Mouse (Mus musculus): ENCODE measurements at regions not wholly inside any gene's neighbourhood (a gene's known extent, or its start where the extent isn't known, plus 50 kb on each side); places are given as distances from the start of the nearest gene placed in this dataset.

DNA sequence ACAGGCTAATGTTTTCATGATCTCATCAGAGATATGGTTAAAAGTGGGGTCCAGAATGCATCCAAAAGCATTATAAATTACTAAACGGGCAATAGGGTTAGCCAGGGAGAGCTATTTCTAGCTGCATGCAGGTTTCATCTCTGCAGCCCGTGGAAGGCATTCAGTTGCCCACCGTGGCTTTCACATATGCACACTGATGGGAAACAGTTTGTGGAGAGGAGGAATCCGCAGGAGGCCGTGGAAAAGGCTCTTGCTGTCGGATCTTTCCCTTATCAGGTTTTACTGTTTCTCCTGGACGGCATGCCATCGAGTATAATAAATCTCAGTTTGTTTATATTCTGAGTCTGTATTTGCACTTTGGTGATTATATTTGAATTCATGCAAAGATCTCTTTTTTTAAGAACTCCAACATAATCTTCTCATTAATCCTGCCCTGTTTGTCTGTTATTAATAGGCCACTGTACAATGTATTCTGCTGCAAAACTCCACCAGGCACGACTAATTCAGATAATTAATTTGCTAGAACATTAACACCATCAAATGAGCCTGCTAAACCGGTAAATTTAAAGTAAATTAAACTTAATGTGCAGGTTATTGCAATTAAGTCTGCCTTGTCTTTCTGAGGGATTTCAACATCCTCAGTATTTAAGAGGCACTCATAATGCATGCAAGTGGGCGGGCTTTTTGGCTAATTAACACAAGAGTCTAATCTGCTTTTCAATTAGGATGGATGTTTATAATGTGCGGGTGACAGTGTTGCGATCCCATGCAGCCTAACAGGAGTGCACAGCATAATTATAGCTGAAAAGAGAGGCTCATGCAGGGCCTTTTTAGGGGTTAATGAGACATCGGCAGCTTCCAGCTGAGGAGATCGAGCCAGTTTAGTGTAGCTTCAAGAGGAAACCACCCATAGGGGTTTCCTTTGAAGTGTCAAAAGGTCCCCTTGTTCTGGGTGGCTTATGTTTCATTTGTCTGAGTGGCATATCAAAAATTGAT lies 170.2 kb downstream of the Pou4f1 start:
- TF ChIP-seq EP300 (IDR thresholded peaks at IDR 0.05; ENCODE audit: insufficient read depth, low read depth, low read length) (no peak), POLR2A (IDR thresholded peaks at IDR 0.05; ENCODE audit: insufficient read depth, low read length) (no peak), CTCF (IDR thresholded peaks at IDR 0.05; ENCODE audit: low read depth, low read length) (no peak)
- H3K36me3 ChIP-seq (ENCODE audit: control insufficient read depth, insufficient read depth, low read length, poor library complexity, severe bottlenecking), result no peaks in the 10 kb centered on the region
- H3K4me1 ChIP-seq (ENCODE audit: control insufficient read depth, insufficient read depth, low read length), result no peaks in the 10 kb centered on the region
- H3K9ac ChIP-seq (ENCODE audit: low read depth, poor library complexity, severe bottlenecking), result no peak overlapping the region
- no peaks in the 10 kb centered on the region for H3K9me3 ChIP-seq (replicated peaks; ENCODE audit: control insufficient read depth, insufficient read depth, low read length, poor library complexity, severe bottlenecking)
- no peak overlapping the region for H3K27ac ChIP-seq (ENCODE audit: insufficient read depth, low read length)
- no peak overlapping the region for H3K4me3 ChIP-seq (ENCODE audit: low read depth, low read length)
- no peaks in the 10 kb centered on the region for H3K27me3 ChIP-seq (ENCODE audit: control insufficient read depth, insufficient read depth, low read length, poor library complexity, severe bottlenecking)

DNA sequence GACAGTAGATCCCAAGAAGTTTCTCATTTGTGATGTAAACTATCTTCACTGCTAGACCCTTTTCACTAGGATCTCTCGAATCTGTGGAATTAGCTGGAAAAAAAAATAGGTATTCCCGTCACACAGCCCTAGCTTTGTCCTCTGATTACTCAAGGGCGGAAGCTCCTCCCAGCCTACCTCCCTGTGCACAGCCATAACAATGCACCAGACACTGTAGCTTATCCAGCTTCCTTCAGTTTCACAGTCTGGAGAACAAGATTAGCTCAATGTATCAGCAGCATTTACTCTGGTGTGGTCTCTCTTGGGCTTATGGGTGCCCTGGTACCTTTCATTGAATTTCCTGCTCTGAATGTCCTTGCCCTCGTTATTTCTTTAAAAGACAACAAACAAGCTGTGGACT lies 174.0 kb downstream of the Pou4f1 start:
- Histone ChIP-seq H3K4me1 (ENCODE audit: control insufficient read depth, insufficient read depth, low read length) (no peaks in the 10 kb centered on the region), H3K27me3 (ENCODE audit: control insufficient read depth, insufficient read depth, low read length, poor library complexity, severe bottlenecking) (no peaks in the 10 kb centered on the region), H3K9me3 (replicated peaks; ENCODE audit: control insufficient read depth, insufficient read depth, low read length, poor library complexity, severe bottlenecking) (no peaks in the 10 kb centered on the region), H3K27ac (ENCODE audit: insufficient read depth, low read length) (no peak overlapping the region), H3K9ac (ENCODE audit: low read depth, poor library complexity, severe bottlenecking) (no peak overlapping the region), H3K4me3 (ENCODE audit: low read depth, low read length) (no peak overlapping the region), H3K36me3 (ENCODE audit: control insufficient read depth, insufficient read depth, low read length, poor library complexity, severe bottlenecking) (no peaks in the 10 kb centered on the region)
- TF ChIP-seq CTCF (IDR thresholded peaks at IDR 0.05; ENCODE audit: low read depth, low read length) (no peak), POLR2A (IDR thresholded peaks at IDR 0.05; ENCODE audit: insufficient read depth, low read length) (no peak), EP300 (IDR thresholded peaks at IDR 0.05; ENCODE audit: insufficient read depth, low read depth, low read length) (no peak)

DNA sequence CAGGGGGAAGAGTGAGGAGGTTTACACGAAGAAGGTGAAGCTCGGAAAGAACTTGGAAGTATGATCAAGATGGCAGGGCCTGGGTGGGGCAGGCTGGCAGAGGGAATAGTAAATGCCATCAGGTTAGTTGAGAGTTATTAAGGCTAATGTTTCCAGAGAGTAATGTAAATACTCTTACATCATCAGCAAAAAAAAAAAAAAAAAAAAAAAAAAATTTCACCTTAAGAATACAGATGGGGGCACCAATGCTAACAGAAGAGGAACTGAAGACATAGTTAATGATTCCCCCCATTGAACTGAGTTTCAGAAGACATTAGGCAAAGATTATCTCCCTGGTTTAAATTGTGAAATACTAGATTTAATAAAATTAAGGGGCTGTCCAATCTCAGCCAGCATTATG lies 174.7 kb downstream of the Pou4f1 start:
- Histone ChIP-seq H3K9me3 (replicated peaks; ENCODE audit: control insufficient read depth, insufficient read depth, low read length, poor library complexity, severe bottlenecking) (no peaks in the 10 kb centered on the region), H3K36me3 (ENCODE audit: control insufficient read depth, insufficient read depth, low read length, poor library complexity, severe bottlenecking) (no peaks in the 10 kb centered on the region), H3K27me3 (ENCODE audit: control insufficient read depth, insufficient read depth, low read length, poor library complexity, severe bottlenecking) (no peaks in the 10 kb centered on the region), H3K27ac (ENCODE audit: insufficient read depth, low read length) (no peak overlapping the region), H3K4me3 (ENCODE audit: low read depth, low read length) (no peak overlapping the region), H3K4me1 (ENCODE audit: control insufficient read depth, insufficient read depth, low read length) (no peaks in the 10 kb centered on the region), H3K9ac (ENCODE audit: low read depth, poor library complexity, severe bottlenecking) (no peak overlapping the region)
- no peak for TF ChIP-seq EP300 (IDR thresholded peaks at IDR 0.05; ENCODE audit: insufficient read depth, low read depth, low read length)
- TF ChIP-seq POLR2A (IDR thresholded peaks at IDR 0.05; ENCODE audit: insufficient read depth, low read length), result no peak
- no peak for TF ChIP-seq CTCF (IDR thresholded peaks at IDR 0.05; ENCODE audit: low read depth, low read length)

DNA sequence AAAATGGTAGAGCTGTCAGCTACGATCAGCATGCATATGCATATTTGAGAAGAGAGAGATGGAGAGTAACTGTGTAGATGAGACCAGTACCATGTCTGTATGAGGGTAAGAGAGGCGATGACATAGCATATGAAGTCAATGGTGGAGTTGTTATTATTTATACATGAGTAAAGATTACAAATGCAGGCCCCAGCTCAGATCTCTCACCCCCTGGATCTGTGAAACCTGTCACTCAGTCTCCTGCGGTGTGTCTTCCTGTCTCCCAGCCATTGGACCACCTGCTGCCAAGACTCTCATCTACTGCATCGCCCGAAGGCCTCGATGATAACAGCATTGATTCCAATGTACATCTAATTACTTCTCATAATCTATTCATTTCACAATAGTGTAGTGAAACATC lies 187.4 kb downstream of the Pou4f1 start:
- Histone ChIP-seq H3K9me3 (replicated peaks; ENCODE audit: control insufficient read depth, insufficient read depth, low read length, poor library complexity, severe bottlenecking) (no peaks in the 10 kb centered on the region), H3K4me3 (ENCODE audit: low read depth, low read length) (no peak overlapping the region), H3K36me3 (ENCODE audit: control insufficient read depth, insufficient read depth, low read length, poor library complexity, severe bottlenecking) (no peaks in the 10 kb centered on the region), H3K4me1 (ENCODE audit: control insufficient read depth, insufficient read depth, low read length) (no peaks in the 10 kb centered on the region), H3K27ac (ENCODE audit: insufficient read depth, low read length) (no peak overlapping the region), H3K27me3 (ENCODE audit: control insufficient read depth, insufficient read depth, low read length, poor library complexity, severe bottlenecking) (no peaks in the 10 kb centered on the region), H3K9ac (ENCODE audit: low read depth, poor library complexity, severe bottlenecking) (no peak overlapping the region)
- TF ChIP-seq POLR2A (IDR thresholded peaks at IDR 0.05; ENCODE audit: insufficient read depth, low read length) (no peak), EP300 (IDR thresholded peaks at IDR 0.05; ENCODE audit: insufficient read depth, low read depth, low read length) (no peak), CTCF (IDR thresholded peaks at IDR 0.05; ENCODE audit: low read depth, low read length) (no peak)

DNA sequence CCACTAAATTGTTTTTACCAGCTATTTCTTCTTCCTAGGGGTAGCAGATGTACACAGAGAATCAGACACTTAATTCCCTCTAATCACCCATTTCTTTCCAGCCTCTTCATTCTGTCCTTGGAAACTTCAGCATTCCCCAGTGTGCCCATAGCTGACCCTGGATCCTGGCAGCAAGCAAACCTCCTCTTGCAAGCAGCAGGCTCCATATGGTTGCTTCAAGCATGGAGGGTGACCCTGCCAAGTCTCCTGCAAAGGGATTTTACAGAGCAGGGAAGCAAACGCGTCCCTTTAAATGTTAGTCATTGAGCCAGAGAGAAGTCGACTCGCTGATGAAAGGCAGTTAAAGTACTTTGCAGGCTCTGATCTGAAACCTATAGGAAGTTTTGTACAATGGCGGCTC lies 187.9 kb downstream of the Pou4f1 start:
- H3K9me3 ChIP-seq (replicated peaks; ENCODE audit: control insufficient read depth, insufficient read depth, low read length, poor library complexity, severe bottlenecking), result no peaks in the 10 kb centered on the region
- no peak overlapping the region for H3K27ac ChIP-seq (ENCODE audit: insufficient read depth, low read length)
- no peak for TF ChIP-seq CTCF (IDR thresholded peaks at IDR 0.05; ENCODE audit: low read depth, low read length)
- TF ChIP-seq EP300 (IDR thresholded peaks at IDR 0.05; ENCODE audit: insufficient read depth, low read depth, low read length), result no peak
- no peaks in the 10 kb centered on the region for H3K4me1 ChIP-seq (ENCODE audit: control insufficient read depth, insufficient read depth, low read length)
- H3K36me3 ChIP-seq (ENCODE audit: control insufficient read depth, insufficient read depth, low read length, poor library complexity, severe bottlenecking), result no peaks in the 10 kb centered on the region
- no peaks in the 10 kb centered on the region for H3K27me3 ChIP-seq (ENCODE audit: control insufficient read depth, insufficient read depth, low read length, poor library complexity, severe bottlenecking)
- H3K4me3 ChIP-seq (ENCODE audit: low read depth, low read length), result no peak overlapping the region
- no peak overlapping the region for H3K9ac ChIP-seq (ENCODE audit: low read depth, poor library complexity, severe bottlenecking)

DNA sequence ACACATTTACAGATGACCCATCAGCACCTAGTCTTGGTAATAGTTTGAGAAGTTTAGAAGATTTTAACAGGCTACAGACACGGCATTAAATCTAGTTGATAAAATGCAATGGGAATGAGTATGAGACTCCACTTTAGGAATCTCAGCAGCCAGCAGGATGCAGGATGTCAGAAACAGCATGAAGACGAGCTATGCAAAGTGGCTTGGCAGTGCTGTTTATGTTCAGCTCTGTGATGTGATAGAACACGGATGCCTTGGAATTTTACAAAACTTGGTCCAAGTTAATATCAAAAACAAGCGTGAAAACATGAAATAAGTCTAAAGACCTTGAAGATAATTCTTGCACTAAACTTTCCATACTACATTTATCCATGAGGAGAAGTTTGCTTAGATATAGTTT lies 193.0 kb downstream of the Pou4f1 start:
- Histone ChIP-seq H3K4me3 (ENCODE audit: low read depth, low read length) (no peak overlapping the region), H3K9ac (ENCODE audit: low read depth, poor library complexity, severe bottlenecking) (no peak overlapping the region), H3K27me3 (ENCODE audit: control insufficient read depth, insufficient read depth, low read length, poor library complexity, severe bottlenecking) (no peaks in the 10 kb centered on the region), H3K9me3 (replicated peaks; ENCODE audit: control insufficient read depth, insufficient read depth, low read length, poor library complexity, severe bottlenecking) (no peaks in the 10 kb centered on the region), H3K27ac (ENCODE audit: insufficient read depth, low read length) (no peak overlapping the region), H3K36me3 (ENCODE audit: control insufficient read depth, insufficient read depth, low read length, poor library complexity, severe bottlenecking) (no peaks in the 10 kb centered on the region), H3K4me1 (ENCODE audit: control insufficient read depth, insufficient read depth, low read length) (no peaks in the 10 kb centered on the region)
- no peak for TF ChIP-seq EP300 (IDR thresholded peaks at IDR 0.05; ENCODE audit: insufficient read depth, low read depth, low read length)
- TF ChIP-seq POLR2A (IDR thresholded peaks at IDR 0.05; ENCODE audit: insufficient read depth, low read length), result no peak
- no peak for TF ChIP-seq CTCF (IDR thresholded peaks at IDR 0.05; ENCODE audit: low read depth, low read length)
